Mouse (Mus musculus) liver, adult 2 months (tissue): ENCODE data around the gene Vezf1.

Experiments
- CTCF ChIP-seq: fragments of 200-500 bp; IDR thresholded peaks from 2 replicates; pipeline ENCODE4 v1.5.1; 2011; ENCODE audit warnings: low read depth, low read length, control low read depth
- POLR2A ChIP-seq: fragments of 200-500 bp; IDR thresholded peaks from 2 replicates; pipeline ENCODE4 v1.6.1; 2011; ENCODE audit warnings: low read length, control low read depth; ENCODE audit not compliant: insufficient read depth; ENCODE audit errors: extremely low read depth

DNA sequence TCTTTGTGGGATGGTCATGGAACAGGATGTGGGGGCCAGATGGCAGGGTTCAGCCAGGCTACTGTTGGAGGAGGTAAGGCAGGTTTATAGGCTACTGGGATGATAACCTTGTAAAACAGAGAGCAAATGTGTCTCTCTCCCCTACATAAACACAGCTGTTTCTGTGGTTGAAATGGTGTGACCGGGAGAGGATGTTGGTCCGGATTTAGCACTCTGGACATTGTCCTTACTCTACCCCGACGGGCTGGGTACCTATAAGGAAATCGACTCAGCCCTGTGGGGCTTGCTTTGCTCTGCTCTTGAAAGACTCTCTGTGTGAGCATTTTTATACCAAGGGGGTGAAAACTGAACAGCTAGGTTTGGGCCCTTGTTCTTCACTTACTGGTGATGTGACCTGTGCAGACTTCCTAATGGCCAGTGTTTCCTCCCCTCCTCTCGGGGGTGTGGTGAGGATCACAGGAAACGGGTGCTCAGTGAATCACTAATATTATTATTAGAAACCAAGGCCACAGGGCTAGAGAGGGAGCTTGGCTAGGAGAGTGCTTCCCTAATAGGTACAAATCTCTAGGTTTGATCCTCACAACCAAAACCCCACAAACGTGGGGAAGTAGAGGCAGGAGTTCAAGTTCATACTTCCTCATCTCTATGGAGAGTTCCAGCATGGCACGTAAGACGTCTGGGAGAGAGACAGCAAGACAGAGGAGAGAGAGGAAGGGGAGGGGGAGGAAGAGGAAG is 49.4 kb downstream of the Vezf1 start:
- no peak for TF ChIP-seq CTCF
- TF ChIP-seq POLR2A, result no peak
